21 mouse cellular contexts compared by ENCODE assay signal in genomic region chr8:108725631-108726030, GRCm38 (mm10).
A peak's percentile ranks its signal among the peaks of the same experiment; 100 is the strongest.
DNase-seq lines count a peak whose midpoint lies in the region; ATAC-seq and TF ChIP-seq lines count a peak whose summit lies in the region.
"Had no signal": no experiment of that assay in that cellular context is flagged by ENCODE, and none has a peak within 500 bp of the region (broad histone marks: within the 10 kb centered on the region; RNA-seq: fewer than 3 reads in every experiment).

No protein-coding gene starts in this region.

- TF ChIP-seq CTCF in midbrain, postnatal 0 days (IDR thresholded peaks at IDR 0.05): no peak

- peak overlapping the region; percentile 62; the same call in 1 of the 2 replicates for H3K27ac ChIP-seq in heart, embryonic 10.5 days
- peak overlapping the region; percentile 83 for H3K27ac ChIP-seq in midbrain, embryonic 10.5 days (replicated peaks)
- no peak overlapping the region for H3K27ac ChIP-seq in midbrain, postnatal 0 days (ENCODE audit: low read depth, low read length)
- H3K27ac ChIP-seq in embryonic facial prominence, embryonic 13.5 days: 0 out of 2 replicates have a peak overlapping the region, but pooled peaks have one; percentile 12
- H3K27ac ChIP-seq in stomach, embryonic 16.5 days (ENCODE audit: low read length): peak overlapping the region; percentile 74
- H3K27ac ChIP-seq: gastrocnemius, adult 2 months; heart, embryonic 15.5 days; kidney, postnatal 0 days; left cerebral cortex, adult 2 months; liver, embryonic 15.5 days; neural tube, embryonic 13.5 days had no signal

- no peak overlapping the region for H3K4me2 ChIP-seq in midbrain, postnatal 0 days (ENCODE audit: low read depth, low read length, poor library complexity, severe bottlenecking)
- no peak overlapping the region for H3K4me2 ChIP-seq in embryonic facial prominence, embryonic 13.5 days
- no peak overlapping the region for H3K4me2 ChIP-seq in stomach, embryonic 16.5 days (ENCODE audit: low read depth, low read length)
- H3K4me2 ChIP-seq: heart, embryonic 15.5 days; liver, embryonic 15.5 days; neural tube, embryonic 13.5 days had no signal

- no peaks in the 10 kb centered on the region for H3K36me3 ChIP-seq in heart, embryonic 10.5 days
- H3K36me3 ChIP-seq in midbrain, embryonic 10.5 days: no peaks in the 10 kb centered on the region
- H3K36me3 ChIP-seq in midbrain, postnatal 0 days (ENCODE audit: insufficient read depth, low read length): no peaks in the 10 kb centered on the region
- H3K36me3 ChIP-seq in embryonic facial prominence, embryonic 13.5 days: no peaks in the 10 kb centered on the region
- H3K36me3 ChIP-seq in stomach, embryonic 16.5 days (ENCODE audit: control insufficient read depth, insufficient read depth, low read length): no peaks in the 10 kb centered on the region
- H3K36me3 ChIP-seq: heart, embryonic 15.5 days; intestine, embryonic 15.5 days; liver, embryonic 15.5 days; neural tube, embryonic 13.5 days had no signal

- no peak for ATAC-seq in midbrain, postnatal 0 days (ENCODE audit: low FRiP score)
- no peak for ATAC-seq in embryonic facial prominence, embryonic 13.5 days (ENCODE audit: insufficient number of reproducible peaks, insufficient read depth, low FRiP score, low TSS enrichment, low read depth)
- no peak for ATAC-seq in stomach, embryonic 16.5 days (ENCODE audit: insufficient read depth, low FRiP score)
- ATAC-seq: forebrain, embryonic 16.5 days; intestine, embryonic 15.5 days; Patski had no signal

- H3K27me3 ChIP-seq in heart, embryonic 10.5 days (ENCODE audit: insufficient read depth, poor library complexity, severe bottlenecking): no peaks in the 10 kb centered on the region
- peaks cover 6% of the 10 kb centered on the region for H3K27me3 ChIP-seq in midbrain, embryonic 10.5 days (ENCODE audit: low read depth, poor library complexity, severe bottlenecking)
- no peaks in the 10 kb centered on the region for H3K27me3 ChIP-seq in midbrain, postnatal 0 days (ENCODE audit: insufficient read depth, low read length)
- no peaks in the 10 kb centered on the region for H3K27me3 ChIP-seq in embryonic facial prominence, embryonic 13.5 days
- no peaks in the 10 kb centered on the region for H3K27me3 ChIP-seq in stomach, embryonic 16.5 days (ENCODE audit: control insufficient read depth, insufficient read depth, low read length)
- H3K27me3 ChIP-seq: heart, embryonic 15.5 days; intestine, embryonic 15.5 days; liver, embryonic 15.5 days; Patski had no signal

- no peak overlapping the region for H3K9ac ChIP-seq in midbrain, postnatal 0 days (replicated peaks; ENCODE audit: low read length, poor library complexity, severe bottlenecking)
- no peak overlapping the region for H3K9ac ChIP-seq in embryonic facial prominence, embryonic 13.5 days
- no peak overlapping the region for H3K9ac ChIP-seq in stomach, embryonic 16.5 days (ENCODE audit: low read length)
- H3K9ac ChIP-seq: heart, embryonic 15.5 days; intestine, embryonic 15.5 days; liver, embryonic 15.5 days; neural tube, embryonic 13.5 days had no signal

- no peak for DNase-seq in heart, embryonic 10.5 days (ENCODE audit: low spot score)
- DNase-seq in heart, postnatal 14 days: no peak
- no peak for DNase-seq in midbrain, embryonic 10.5 days (ENCODE audit: low spot score)
- DNase-seq in midbrain, postnatal 0 days (ENCODE audit: low spot score): no peak
- no peak for DNase-seq in cerebellum, adult 11 months
- DNase-seq in right cerebral cortex, adult 18-20 months: no peak
- DNase-seq: cerebellum, adult 9-10 months; heart, adult 18-20 months; right cerebral cortex, postnatal 25 days; thymus, adult 18-20 months had no signal

- H3K9me3 ChIP-seq in heart, embryonic 10.5 days: no peaks in the 10 kb centered on the region
- no peaks in the 10 kb centered on the region for H3K9me3 ChIP-seq in midbrain, embryonic 10.5 days (replicated peaks)
- no peaks in the 10 kb centered on the region for H3K9me3 ChIP-seq in midbrain, postnatal 0 days (ENCODE audit: low read length)
- no peaks in the 10 kb centered on the region for H3K9me3 ChIP-seq in embryonic facial prominence, embryonic 13.5 days
- H3K9me3 ChIP-seq in stomach, embryonic 16.5 days (replicated peaks; ENCODE audit: control insufficient read depth, low read length): no peaks in the 10 kb centered on the region
- H3K9me3 ChIP-seq: heart, embryonic 15.5 days; intestine, embryonic 15.5 days; liver, embryonic 15.5 days; neural tube, embryonic 13.5 days had no signal

- intact Hi-C loops in heart, postnatal 14 days (cut with DNase I): no loop called here

- WGBS in heart, embryonic 10.5 days: 57% methylated on average over 10 of the region's 10 CpGs
- WGBS in midbrain, embryonic 10.5 days: 23% methylated on average over 10 of the region's 10 CpGs
- 56% methylated on average over 10 of the region's 10 CpGs for WGBS in midbrain, postnatal 0 days
- WGBS in embryonic facial prominence, embryonic 13.5 days: 65% methylated on average over 10 of the region's 10 CpGs
- WGBS in stomach, embryonic 16.5 days: 73% methylated on average over 10 of the region's 10 CpGs

- peaks cover 87% of the 10 kb centered on the region for H3K4me1 ChIP-seq in heart, embryonic 10.5 days
- H3K4me1 ChIP-seq in midbrain, embryonic 10.5 days: peaks cover 100% of the 10 kb centered on the region
- H3K4me1 ChIP-seq in midbrain, postnatal 0 days (ENCODE audit: insufficient read depth, low read length): peaks cover 25% of the 10 kb centered on the region; the same call in 1 of the 2 replicates
- H3K4me1 ChIP-seq in embryonic facial prominence, embryonic 13.5 days: peaks cover 97% of the 10 kb centered on the region
- H3K4me1 ChIP-seq in stomach, embryonic 16.5 days (ENCODE audit: control insufficient read depth, insufficient read depth, low read length): peaks cover 83% of the 10 kb centered on the region

- no peak overlapping the region for H3K4me3 ChIP-seq in heart, embryonic 10.5 days
- H3K4me3 ChIP-seq in midbrain, embryonic 10.5 days: peak overlapping the region; percentile 33; the same call in 1 of the 2 replicates
- H3K4me3 ChIP-seq in midbrain, postnatal 0 days (ENCODE audit: low read depth, low read length): no peak overlapping the region
- H3K4me3 ChIP-seq in embryonic facial prominence, embryonic 13.5 days: no peak overlapping the region
- H3K4me3 ChIP-seq in stomach, embryonic 16.5 days (replicated peaks; ENCODE audit: low read length): no peak overlapping the region
- H3K4me3 ChIP-seq: gastrocnemius, adult 2 months; heart, embryonic 15.5 days; intestine, embryonic 15.5 days; left cerebral cortex, adult 2 months; liver, embryonic 15.5 days; neural tube, embryonic 13.5 days had no signal
